Mouse (Mus musculus): Measurements from ENCODE around the gene Dedd. TPM values are rescaled to one million over a fixed set of nuclear protein-coding genes. Genes with fewer than 3 reads are reported as not detected.

The Dedd gene
- polyA plus RNA-seq (2012; rRNA removed) = 57.8 and 58.7 TPM in 2 replicates

DNA sequence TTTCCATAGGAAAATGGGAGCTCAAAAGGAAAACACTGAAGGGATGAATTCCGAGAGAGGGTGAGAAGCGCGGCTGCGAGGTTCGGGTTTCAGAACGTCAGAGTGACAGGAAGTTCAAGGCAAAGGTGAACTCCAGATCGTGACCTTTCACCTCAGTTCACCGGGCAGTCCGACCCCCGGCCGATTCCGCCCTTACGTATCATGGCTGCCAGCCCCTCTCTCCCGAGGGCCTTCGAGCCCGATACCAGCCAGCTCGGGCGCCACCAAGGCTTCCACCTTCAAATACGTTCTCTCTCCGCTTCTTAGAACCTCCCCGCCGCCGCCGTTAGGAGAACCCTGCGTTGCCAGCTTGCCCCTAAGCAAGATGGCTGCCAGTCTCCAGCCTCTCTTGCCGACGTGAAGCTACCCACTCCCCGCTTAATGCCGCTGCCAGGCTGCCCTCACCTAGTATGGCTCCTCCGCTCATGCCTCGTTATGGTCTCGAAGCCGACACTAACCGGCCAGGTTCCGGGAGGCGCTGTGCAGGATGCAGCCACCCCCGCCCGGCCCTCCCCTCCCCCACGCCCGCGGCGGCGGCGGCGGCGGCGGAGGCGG is at the start of gene Dedd:
Gene Dedd (plus strand): TSS at position 307 of the 594 bp plus-strand sequence.

DNA sequence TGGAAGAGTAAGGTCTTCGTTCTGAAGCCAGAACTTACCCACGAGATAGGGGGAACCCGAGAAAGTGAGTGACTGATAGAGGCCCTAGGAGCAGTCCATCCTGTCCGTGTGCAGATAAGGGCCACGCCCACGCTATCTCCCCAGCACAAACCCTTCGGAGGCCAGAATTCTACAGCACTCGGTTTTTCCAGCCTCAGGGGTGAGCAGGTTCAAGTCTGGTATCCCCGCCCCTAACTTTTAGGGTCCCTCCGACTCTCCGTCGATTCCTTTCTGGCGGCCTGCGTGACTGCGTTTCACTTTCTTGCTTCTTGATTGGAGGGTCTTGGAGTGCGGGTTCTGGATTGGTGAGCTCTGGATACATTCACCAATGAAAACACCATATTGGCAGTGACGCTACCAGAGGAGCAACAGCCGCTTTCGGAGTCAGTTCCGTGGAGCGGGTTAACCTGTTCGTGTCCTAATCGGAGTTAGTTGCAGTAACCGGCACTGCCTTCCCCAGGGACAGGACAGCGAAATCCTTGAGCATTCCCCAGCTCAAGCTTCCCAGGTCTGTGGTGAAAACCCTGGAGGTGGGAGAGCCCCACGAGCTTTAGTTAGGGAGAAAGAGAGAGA is 47.9 kb upstream of the Dedd start, which contains the start of gene Ppox:
Gene Ppox (minus strand): TSS at position 271 of the 612 bp plus-strand sequence.

DNA sequence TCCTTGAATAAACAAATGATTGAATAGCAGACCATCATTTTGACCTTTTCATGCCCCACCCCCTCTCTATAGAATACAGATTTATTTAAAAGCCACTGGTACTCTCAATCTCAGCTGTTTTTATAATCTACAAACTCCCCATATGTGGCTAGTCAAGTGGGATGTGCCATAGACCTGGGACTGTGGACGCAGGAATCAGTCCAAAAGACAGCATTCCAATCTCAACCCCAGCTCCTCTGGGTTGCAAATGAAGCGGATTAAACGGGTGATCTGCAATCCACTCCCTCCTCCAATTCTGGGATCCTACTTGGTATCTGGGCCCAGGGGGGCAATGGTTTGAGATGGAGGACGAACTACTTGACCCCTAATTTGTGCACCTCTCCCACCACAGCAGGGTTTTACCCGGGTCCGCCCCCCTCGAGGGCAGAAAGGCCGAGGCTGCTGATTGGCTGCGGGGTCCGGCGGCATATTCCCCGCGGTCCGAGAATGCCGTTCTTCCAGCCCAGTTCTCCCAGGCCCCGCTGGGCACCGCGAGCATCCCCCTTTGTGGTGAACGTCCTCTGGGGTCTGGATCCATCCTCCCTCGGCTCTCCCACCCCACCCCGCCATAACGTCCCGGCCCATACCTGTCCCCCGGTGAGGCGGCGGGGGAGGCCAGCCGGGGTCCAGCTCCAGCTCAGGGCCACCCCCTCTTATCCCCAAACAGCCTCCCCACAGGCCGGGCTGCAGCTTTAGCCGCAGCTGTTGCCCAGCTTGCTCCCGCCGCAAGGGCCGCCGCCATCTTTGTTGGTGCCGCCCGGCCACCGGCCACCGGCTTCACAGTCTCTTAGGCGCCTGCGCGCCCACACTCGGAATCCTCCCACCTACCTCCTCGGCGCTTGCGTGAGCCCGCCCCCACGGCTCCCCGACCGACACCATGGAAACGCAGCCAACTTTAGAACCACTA is 41.5 kb upstream of the Dedd start, which contains the start of gene Usp21:
Gene Usp21 (minus strand): TSS at position 856 of the 946 bp plus-strand sequence.

DNA sequence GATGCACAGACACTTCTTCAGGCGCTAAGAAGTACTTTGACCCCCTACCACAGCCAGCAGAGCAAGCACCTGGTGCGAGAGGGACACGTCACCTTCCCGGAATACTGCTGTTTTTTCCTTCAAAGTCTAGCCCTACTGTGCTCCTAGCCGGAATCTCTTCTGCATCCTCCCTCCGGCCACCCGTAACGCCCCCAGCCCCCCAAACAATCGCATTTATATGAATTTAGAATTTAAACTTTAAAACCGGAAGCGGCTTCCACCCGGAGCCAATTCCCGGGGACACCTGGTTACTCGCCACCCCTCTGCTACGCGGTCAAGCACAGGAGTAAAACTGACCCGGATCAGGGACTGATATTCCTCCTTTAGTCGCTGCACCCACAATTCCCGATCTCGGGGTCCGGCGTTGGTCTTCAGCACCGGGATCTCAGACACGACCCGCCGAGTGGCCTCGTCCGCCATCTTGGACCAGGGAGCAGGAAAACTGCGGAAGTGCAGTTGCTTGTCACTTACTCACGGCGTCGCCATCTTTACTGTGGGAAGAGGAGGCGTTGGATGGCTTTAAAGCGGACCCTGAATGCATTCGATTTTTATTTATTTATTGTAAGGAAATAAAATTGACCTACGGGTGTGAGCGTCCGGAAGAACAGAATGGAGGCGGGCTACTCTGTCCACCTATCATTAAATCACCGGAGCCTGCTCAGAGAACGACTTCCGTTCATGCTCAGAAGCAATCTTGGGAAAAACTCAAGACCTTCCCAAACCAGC is 34.5 kb upstream of the Dedd start, which contains the start of gene Ufc1:
Gene Ufc1 (minus strand): TSS at position 727 of the 765 bp plus-strand sequence.

DNA sequence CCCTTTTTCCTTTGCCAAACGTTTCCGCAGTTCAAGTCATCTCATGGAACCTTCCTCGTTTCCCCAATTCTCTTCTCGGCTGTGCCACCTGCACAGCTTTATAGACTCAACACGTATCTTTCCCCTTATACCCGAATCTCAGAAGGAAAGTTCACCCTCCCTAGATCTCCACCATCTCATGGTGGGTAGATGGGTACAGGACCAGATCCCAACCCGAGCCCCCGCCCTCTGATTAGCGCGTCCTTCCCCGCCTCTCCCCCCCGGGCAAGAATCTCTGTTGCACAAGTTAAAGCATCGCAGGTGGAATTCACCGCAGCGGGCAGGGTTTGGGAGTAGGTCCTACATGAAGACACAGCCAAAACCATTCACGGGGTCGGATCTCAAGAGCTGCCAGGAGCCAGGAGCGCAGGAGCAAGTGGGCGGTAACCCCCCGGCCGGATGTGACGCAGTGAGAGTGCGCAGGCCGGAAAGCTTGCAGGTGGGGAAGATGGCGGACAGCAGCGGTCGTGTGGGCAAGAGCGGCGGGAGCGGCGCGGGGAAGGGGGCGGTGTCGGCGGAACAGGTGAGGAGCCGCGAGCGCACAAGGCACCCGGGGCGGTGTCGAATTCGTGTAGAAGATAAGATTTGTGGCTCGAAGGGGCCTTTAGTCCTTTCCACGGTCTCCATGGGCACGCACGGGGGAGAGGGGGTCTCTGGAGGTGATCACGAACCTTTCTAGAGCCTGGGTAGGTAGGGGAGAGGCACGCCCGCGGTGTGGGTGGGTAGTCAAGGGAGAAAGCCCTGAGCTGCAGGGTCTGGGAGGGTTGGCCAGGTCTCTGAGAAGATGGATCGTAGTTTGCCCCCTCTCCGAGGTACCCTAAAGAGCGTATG is 16.5 kb downstream of the Dedd start, which contains the start of the genes Nit1 and Pfdn2:
Gene Nit1 (minus strand): TSS at position 422 of the 870 bp plus-strand sequence.
Gene Pfdn2 (plus strand): TSS at position 446 of the 870 bp plus-strand sequence.

DNA sequence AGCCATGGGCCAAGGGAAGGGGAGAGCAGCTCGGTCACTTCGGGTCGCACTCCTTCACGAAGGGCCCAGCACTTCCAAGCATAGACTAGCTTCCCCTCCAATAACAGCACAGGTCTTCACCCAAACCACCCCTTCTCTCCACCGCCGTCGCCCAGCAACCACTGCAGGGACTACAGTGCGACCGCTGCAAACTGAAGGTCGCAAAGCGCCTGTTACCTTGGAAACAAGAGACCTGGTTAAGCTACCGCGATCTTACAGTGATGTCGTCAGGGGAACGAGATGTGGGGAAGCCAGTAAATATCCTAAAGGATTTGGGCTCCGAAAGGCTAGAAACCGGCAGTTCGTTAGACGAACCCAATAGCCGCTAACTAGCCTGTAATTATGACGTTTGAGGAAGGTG is 31.7 kb downstream of the Dedd start, which contains the start of gene Klhdc9:
Gene Klhdc9 (minus strand): TSS at position 143 of the 400 bp plus-strand sequence.

DNA sequence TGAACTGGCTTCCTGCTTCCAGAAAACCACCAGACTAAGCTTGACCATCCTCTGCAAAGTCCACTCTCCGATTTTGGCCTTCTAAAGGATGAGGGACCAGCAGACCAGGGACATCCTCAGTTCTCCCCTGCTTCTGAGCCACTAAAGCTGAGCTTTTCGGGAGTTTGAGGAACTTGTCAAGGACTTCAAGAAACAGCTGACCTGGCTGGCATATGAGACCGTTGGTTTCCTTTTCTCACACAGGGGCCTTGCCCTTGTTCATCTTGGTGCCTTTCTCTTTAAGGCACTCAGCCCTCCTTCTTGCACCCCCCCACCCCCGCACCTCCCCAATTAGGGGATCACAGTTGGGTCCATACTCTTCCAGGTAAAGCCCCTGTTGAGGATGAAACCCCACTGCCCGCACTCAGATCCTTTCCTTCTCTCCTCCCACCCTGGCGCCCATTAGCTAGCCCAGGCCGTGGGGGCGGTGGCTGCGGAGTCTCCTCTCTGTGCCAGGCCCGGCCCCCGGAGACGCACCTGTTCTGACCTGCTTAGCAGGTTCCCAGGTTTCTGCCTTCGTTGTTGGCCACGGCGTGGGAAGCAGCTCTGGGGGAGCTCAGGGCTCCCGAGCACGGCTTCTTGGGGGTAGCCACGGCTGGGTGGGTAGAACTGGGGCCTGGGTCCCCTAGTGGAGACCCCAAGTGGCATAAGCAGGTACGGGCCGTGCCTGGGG is 41.1 kb downstream of the Dedd start, which contains the start of gene Nectin4:
Gene Nectin4 (plus strand): TSS at position 255 of the 712 bp plus-strand sequence.

DNA sequence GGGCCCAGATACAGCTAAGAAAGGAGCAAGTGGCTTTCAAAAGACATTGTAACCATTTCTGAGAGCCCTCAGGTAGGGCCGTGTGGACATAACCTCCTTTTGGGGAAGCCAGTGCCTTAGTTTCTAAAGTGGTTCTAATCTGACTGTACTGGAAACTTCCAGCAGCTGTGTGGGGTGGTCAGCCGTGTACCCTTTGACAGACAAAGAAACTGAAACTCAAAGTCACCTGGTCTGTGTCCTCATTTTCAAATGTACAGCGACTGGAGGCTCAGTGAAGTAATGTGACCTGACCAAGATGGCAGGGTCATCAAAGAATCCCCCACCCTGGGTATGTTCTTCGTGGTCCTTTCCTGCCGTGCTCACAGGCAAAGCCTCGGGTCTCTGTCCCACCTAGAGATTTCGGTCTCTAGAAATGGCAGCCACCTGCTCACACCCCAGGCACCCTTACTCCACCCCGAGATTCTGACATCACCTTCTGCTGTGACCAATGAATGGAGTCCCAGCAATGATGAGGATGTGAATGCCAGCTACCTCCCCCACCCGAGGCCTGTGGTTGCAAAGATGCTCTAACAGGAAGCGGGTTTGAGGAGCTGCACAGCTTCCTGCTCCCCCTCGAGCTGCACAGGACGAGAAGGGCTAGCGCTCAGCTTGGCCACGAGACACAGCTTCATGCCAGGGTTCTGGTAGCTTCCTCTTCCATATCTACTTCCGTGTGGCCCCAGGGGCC is 59.6 kb downstream of the Dedd start, which contains the start of gene Arhgap30:
Gene Arhgap30 (plus strand): TSS at position 579 of the 727 bp plus-strand sequence.

Other genes with a start within 250 kb of the Dedd start
- gene Cfap126, start 215.2 kb upstream of the Dedd start, polyA plus RNA-seq (2012; rRNA removed) = 5.2 and 8.0 TPM in 2 replicates
- gene Sdhc, start 178.5 kb upstream of the Dedd start, polyA plus RNA-seq (2012; rRNA removed) = 233 and 246 TPM in 2 replicates
- gene Mpz, start 178.4 kb upstream of the Dedd start, polyA plus RNA-seq (2012; rRNA removed) = 0.70 and 10.6 TPM in 2 replicates
- 15.7 and 19.8 TPM in 2 replicates for gene Pcp4l1, start 132.9 kb upstream of the Dedd start, polyA plus RNA-seq (2012; rRNA removed)
- gene Nr1i3, start 115.2 kb upstream of the Dedd start, polyA plus RNA-seq (2012; rRNA removed) = 0.03 and 0.06 TPM in 2 replicates
- 47.7 and 50.1 TPM in 2 replicates for gene Tomm40l, start 106.6 kb upstream of the Dedd start, polyA plus RNA-seq (2012; rRNA removed)
- gene Apoa2, start 104.1 kb upstream of the Dedd start, polyA plus RNA-seq (2012; rRNA removed) = 2.4 and 3.0 TPM in 2 replicates
- gene Fcer1g, start 94.8 kb upstream of the Dedd start, polyA plus RNA-seq (2012; rRNA removed) = 13.6 and 15.5 TPM in 2 replicates
- 4.1 and 4.2 TPM in 2 replicates for gene Adamts4, start 78.7 kb upstream of the Dedd start, polyA plus RNA-seq (2012; rRNA removed)
- 131 and 134 TPM in 2 replicates for gene Ndufs2, start 77.8 kb upstream of the Dedd start, polyA plus RNA-seq (2012; rRNA removed)
- 90.9 and 94.0 TPM in 2 replicates for gene B4galt3, start 58.8 kb upstream of the Dedd start, polyA plus RNA-seq (2012; rRNA removed)
- gene Ppox, start 48.0 kb upstream of the Dedd start, polyA plus RNA-seq (2012; rRNA removed) = 66.2 and 67.0 TPM in 2 replicates
- gene Usp21, start 41.2 kb upstream of the Dedd start, polyA plus RNA-seq (2012; rRNA removed) = 93.2 and 96.4 TPM in 2 replicates
- 67.6 and 71.7 TPM in 2 replicates for gene Ufc1, start 34.1 kb upstream of the Dedd start, polyA plus RNA-seq (2012; rRNA removed)
- 64.1 and 65.4 TPM in 2 replicates for gene Nit1, start 16.5 kb downstream of the Dedd start, polyA plus RNA-seq (2012; rRNA removed)
- gene Pfdn2, start 16.5 kb downstream of the Dedd start, polyA plus RNA-seq (2012; rRNA removed) = 80.6 and 91.3 TPM in 2 replicates
- gene Klhdc9, start 31.7 kb downstream of the Dedd start, polyA plus RNA-seq (2012; rRNA removed) = 3.4 and 3.6 TPM in 2 replicates
- gene Nectin4, start 41.0 kb downstream of the Dedd start, polyA plus RNA-seq (2012; rRNA removed) = 2.2 and 4.1 TPM in 2 replicates
- gene Arhgap30, start 59.8 kb downstream of the Dedd start, polyA plus RNA-seq (2012; rRNA removed) = 0.44 and 0.48 TPM in 2 replicates
- gene Usf1, start 82.2 kb downstream of the Dedd start, polyA plus RNA-seq (2012; rRNA removed) = 186 and 199 TPM in 2 replicates
- gene Tstd1, start 89.7 kb downstream of the Dedd start, polyA plus RNA-seq (2012; rRNA removed) = 3.8 and 4.4 TPM in 2 replicates
- gene F11r, start 108.4 kb downstream of the Dedd start, polyA plus RNA-seq (2012; rRNA removed) = 4.3 and 5.2 TPM in 2 replicates
- gene Alyref2, start 174.3 kb downstream of the Dedd start, polyA plus RNA-seq (2012; rRNA removed) = 18.7 and 19.8 TPM in 2 replicates
- gene Itln1, start 206.1 kb downstream of the Dedd start, polyA plus RNA-seq (2012; rRNA removed) = 0.04 TPM in 1 of 2 replicates, not detected in the other
- not detected in 2 replicates for gene Cd244a, start 230.0 kb downstream of the Dedd start, polyA plus RNA-seq (2012; rRNA removed)